Mouse (Mus musculus): ENCODE measurements around the gene Yaf2. TPM values are rescaled to one million over a fixed set of nuclear protein-coding genes. Genes with fewer than 3 reads are reported as not detected.
"Not testable (repeated sequence)": the region's sequence is repeated elsewhere in the genome, so short reads cannot be mapped to it uniquely, and the experiment has no call there.

The Yaf2 gene
- 10.3 and 15.4 TPM in 2 replicates for polyA plus RNA-seq (2011; ENCODE audit: insufficient read depth, insufficient read length, low replicate concordance, missing spikeins)

GRCm38 (mm10) chr15:93336925-93337761 is at the start of gene Yaf2:
TSS of gene Yaf2 (minus strand) at chr15:93336935.
- WGBS = under 1% methylated on average over 71 of the region's 73 CpGs
- H3K4me1 ChIP-seq (ENCODE audit: control insufficient read depth, insufficient read depth, low read length) = 0 out of 2 replicates have a peak, but pooled peaks cover 1% of the 10 kb centered on the region

GRCm38 (mm10) chr15:93381337-93381736 is 44.6 kb upstream of the Yaf2 start:
- H3K4me3 ChIP-seq (replicated peaks; ENCODE audit: control insufficient read depth, low read depth, low read length) = no peak overlapping the region
- TF ChIP-seq CTCF (IDR thresholded peaks at IDR 0.05; ENCODE audit: control insufficient read depth, insufficient read depth, low read length) (no peak), POLR2A (IDR thresholded peaks at IDR 0.05; ENCODE audit: borderline replicate concordance, control insufficient read depth, low read depth, low read length) (no peak)
- WGBS = 78% methylated on average over 5 of the region's 5 CpGs
- no peak overlapping the region for H3K27ac ChIP-seq (ENCODE audit: control insufficient read depth, insufficient read depth, low read depth, low read length, poor library complexity)
- H3K4me1 ChIP-seq (ENCODE audit: control insufficient read depth, insufficient read depth, low read length) = no peaks in the 10 kb centered on the region

More at GRCm38 (mm10) chr15:93336925-93337761, at the start of gene Yaf2:
- TF ChIP-seq POLR2A (IDR thresholded peaks at IDR 0.05; ENCODE audit: borderline replicate concordance, control insufficient read depth, low read depth, low read length) (peak; percentile 49; the same call in 1 of the 2 replicates), CTCF (IDR thresholded peaks at IDR 0.05; ENCODE audit: control insufficient read depth, insufficient read depth, low read length) (no peak)
- Histone ChIP-seq H3K27ac (ENCODE audit: control insufficient read depth, insufficient read depth, low read depth, low read length, poor library complexity) (peak within 1 kb of the TSS; percentile 82), H3K4me3 (replicated peaks; ENCODE audit: control insufficient read depth, low read depth, low read length) (peak within 1 kb of the TSS; percentile 96)

- no peak overlapping the region for H3K27ac ChIP-seq (ENCODE audit: control insufficient read depth, insufficient read depth, low read depth, low read length, poor library complexity)
- 56% methylated on average over 3 of the region's 3 CpGs for WGBS
Observed at GRCm38 (mm10) chr15:93379177-93379576, 42.4 kb upstream of the Yaf2 start.

GRCm38 (mm10) chr15:93375696-93376095 is 39.0 kb upstream of the Yaf2 start:
- 74% methylated on average over 5 of the region's 5 CpGs for WGBS
- Histone ChIP-seq H3K27ac (ENCODE audit: control insufficient read depth, insufficient read depth, low read depth, low read length, poor library complexity) (no peak overlapping the region), H3K4me3 (replicated peaks; ENCODE audit: control insufficient read depth, low read depth, low read length) (no peak overlapping the region), H3K4me1 (ENCODE audit: control insufficient read depth, insufficient read depth, low read length) (no peaks in the 10 kb centered on the region; the same call in 1 of the 2 replicates)
- TF ChIP-seq POLR2A (IDR thresholded peaks at IDR 0.05; ENCODE audit: borderline replicate concordance, control insufficient read depth, low read depth, low read length) (no peak), CTCF (IDR thresholded peaks at IDR 0.05; ENCODE audit: control insufficient read depth, insufficient read depth, low read length) (no peak)

More at GRCm38 (mm10) chr15:93379177-93379576, 42.4 kb upstream of the Yaf2 start:
- Histone ChIP-seq H3K4me1 (ENCODE audit: control insufficient read depth, insufficient read depth, low read length) (no peaks in the 10 kb centered on the region), H3K4me3 (replicated peaks; ENCODE audit: control insufficient read depth, low read depth, low read length) (no peak overlapping the region)
- TF ChIP-seq POLR2A (IDR thresholded peaks at IDR 0.05; ENCODE audit: borderline replicate concordance, control insufficient read depth, low read depth, low read length) (no peak), CTCF (IDR thresholded peaks at IDR 0.05; ENCODE audit: control insufficient read depth, insufficient read depth, low read length) (peak; percentile 37)

GRCm38 (mm10) chr15:93372525-93373119 is 35.9 kb upstream of the Yaf2 start:
- not testable (repeated sequence) for H3K4me3 ChIP-seq (replicated peaks; ENCODE audit: control insufficient read depth, low read depth, low read length); H3K4me1 ChIP-seq (ENCODE audit: control insufficient read depth, insufficient read depth, low read length)
- H3K27ac ChIP-seq (ENCODE audit: control insufficient read depth, insufficient read depth, low read depth, low read length, poor library complexity) = peak overlapping the region; percentile 43

- Histone ChIP-seq H3K27ac (ENCODE audit: control insufficient read depth, insufficient read depth, low read depth, low read length, poor library complexity) (no peak overlapping the region), H3K4me1 (ENCODE audit: control insufficient read depth, insufficient read depth, low read length) (no peaks in the 10 kb centered on the region; the same call in 1 of the 2 replicates), H3K4me3 (replicated peaks; ENCODE audit: control insufficient read depth, low read depth, low read length) (no peak overlapping the region)
- 72% methylated on average over 2 of the region's 2 CpGs for WGBS
- TF ChIP-seq POLR2A (IDR thresholded peaks at IDR 0.05; ENCODE audit: borderline replicate concordance, control insufficient read depth, low read depth, low read length) (no peak), CTCF (IDR thresholded peaks at IDR 0.05; ENCODE audit: control insufficient read depth, insufficient read depth, low read length) (no peak)
Observed at GRCm38 (mm10) chr15:93371838-93372237, 35.1 kb upstream of the Yaf2 start.

- TF ChIP-seq CTCF (IDR thresholded peaks at IDR 0.05; ENCODE audit: control insufficient read depth, insufficient read depth, low read length) (no peak), POLR2A (IDR thresholded peaks at IDR 0.05; ENCODE audit: borderline replicate concordance, control insufficient read depth, low read depth, low read length) (no peak)
- 57% methylated on average over 9 of the region's 9 CpGs for WGBS
- no peak overlapping the region for H3K27ac ChIP-seq (ENCODE audit: control insufficient read depth, insufficient read depth, low read depth, low read length, poor library complexity)
- H3K4me3 ChIP-seq (replicated peaks; ENCODE audit: control insufficient read depth, low read depth, low read length) = no peak overlapping the region
- H3K4me1 ChIP-seq (ENCODE audit: control insufficient read depth, insufficient read depth, low read length) = no peaks in the 10 kb centered on the region; the same call in 1 of the 2 replicates
Observed at GRCm38 (mm10) chr15:93368558-93368957, 31.8 kb upstream of the Yaf2 start.

- WGBS = 83% methylated on average over 6 of the region's 6 CpGs
- H3K4me3 ChIP-seq (replicated peaks; ENCODE audit: control insufficient read depth, low read depth, low read length) = no peak overlapping the region
- no peak for TF ChIP-seq CTCF (IDR thresholded peaks at IDR 0.05; ENCODE audit: control insufficient read depth, insufficient read depth, low read length)
- no peak for TF ChIP-seq POLR2A (IDR thresholded peaks at IDR 0.05; ENCODE audit: borderline replicate concordance, control insufficient read depth, low read depth, low read length)
Observed at GRCm38 (mm10) chr15:93365561-93365960, 28.8 kb upstream of the Yaf2 start.

More at GRCm38 (mm10) chr15:93365561-93365960, 28.8 kb upstream of the Yaf2 start:
- Histone ChIP-seq H3K4me1 (ENCODE audit: control insufficient read depth, insufficient read depth, low read length) (no peaks in the 10 kb centered on the region), H3K27ac (ENCODE audit: control insufficient read depth, insufficient read depth, low read depth, low read length, poor library complexity) (no peak overlapping the region)
